Mouse (Mus musculus) ES-CJ7 (cell line): ENCODE measurements around the gene Nav2.

Source experiments
- DNase-seq: peaks from one replicate; pipeline ENCODE4 v3.0.0; 2011; ENCODE audit warnings: low read depth, low spot score

Nav2 gene

GRCm38 (mm10) chr7:49440333-49440969 lies 531.9 kb downstream of the Nav2 start:
- no peak for DNase-seq

- no peak for DNase-seq
Observed at GRCm38 (mm10) chr7:49442174-49442573, 533.7 kb downstream of the Nav2 start.

- peak; percentile 91 for DNase-seq
Observed at GRCm38 (mm10) chr7:49448580-49448979, 540.1 kb downstream of the Nav2 start.

- no peak for DNase-seq
Observed at GRCm38 (mm10) chr7:49450261-49451141, 542.0 kb downstream of the Nav2 start.

DNA sequence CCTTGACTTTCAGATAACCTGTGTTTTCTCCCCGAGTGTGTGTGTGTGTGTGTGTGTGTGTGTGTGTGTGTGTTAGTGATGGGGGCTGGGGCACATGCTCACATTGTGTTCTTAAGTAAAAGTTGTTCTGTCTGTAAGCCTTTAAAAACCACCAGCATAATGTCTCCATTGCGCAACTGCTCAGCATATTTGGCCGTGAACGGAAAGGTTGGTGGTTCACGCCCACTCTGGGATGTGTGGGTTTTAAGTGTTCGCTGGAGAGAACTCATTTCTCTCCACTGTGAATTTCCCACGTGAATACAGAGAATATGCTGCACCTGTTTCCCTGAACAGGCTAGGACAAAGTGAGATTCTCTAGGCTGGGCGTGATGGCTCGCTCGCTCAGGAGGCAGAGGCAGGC lies 542.7 kb downstream of the Nav2 start:
- no peak for DNase-seq

GRCm38 (mm10) chr7:49452274-49452673 lies 543.8 kb downstream of the Nav2 start:
- peak; percentile 65 for DNase-seq

- DNase-seq, result no peak
Observed at GRCm38 (mm10) chr7:49454601-49455000, 546.1 kb downstream of the Nav2 start.

- DNase-seq, result peak; percentile 71
Observed at GRCm38 (mm10) chr7:49456148-49456547, 547.6 kb downstream of the Nav2 start.

GRCm38 (mm10) chr7:49457398-49457797 lies 548.9 kb downstream of the Nav2 start:
- no peak for DNase-seq

GRCm38 (mm10) chr7:49457890-49458289 lies 549.4 kb downstream of the Nav2 start:
- DNase-seq, result no peak

DNA sequence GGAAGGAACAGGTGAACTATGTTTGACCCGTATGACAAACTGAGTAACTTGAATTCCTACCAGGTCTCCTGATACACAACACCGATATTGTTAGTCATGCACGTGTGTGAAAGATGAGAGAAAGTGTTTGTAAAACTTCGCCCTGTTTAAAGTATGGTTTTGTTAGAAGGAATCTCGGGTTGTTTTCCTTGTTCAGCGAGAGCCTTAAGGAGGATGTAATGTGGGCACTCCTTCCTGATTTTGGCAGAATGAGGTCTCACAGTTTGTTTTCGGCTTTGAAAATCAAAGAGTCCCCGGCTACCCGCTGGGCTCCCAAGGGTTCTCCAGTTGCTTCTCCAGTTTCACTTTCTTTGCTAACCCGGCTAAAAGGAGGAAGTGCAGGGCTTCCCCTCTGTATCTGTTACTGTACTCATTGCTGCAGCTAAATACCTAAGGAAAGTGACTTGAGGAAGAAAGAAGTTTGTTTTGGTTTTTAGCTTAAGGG lies 553.9 kb downstream of the Nav2 start:
- DNase-seq, result peak; percentile 64

- peak; percentile 69 for DNase-seq
Observed at GRCm38 (mm10) chr7:49467861-49468260, 559.3 kb downstream of the Nav2 start.

DNA sequence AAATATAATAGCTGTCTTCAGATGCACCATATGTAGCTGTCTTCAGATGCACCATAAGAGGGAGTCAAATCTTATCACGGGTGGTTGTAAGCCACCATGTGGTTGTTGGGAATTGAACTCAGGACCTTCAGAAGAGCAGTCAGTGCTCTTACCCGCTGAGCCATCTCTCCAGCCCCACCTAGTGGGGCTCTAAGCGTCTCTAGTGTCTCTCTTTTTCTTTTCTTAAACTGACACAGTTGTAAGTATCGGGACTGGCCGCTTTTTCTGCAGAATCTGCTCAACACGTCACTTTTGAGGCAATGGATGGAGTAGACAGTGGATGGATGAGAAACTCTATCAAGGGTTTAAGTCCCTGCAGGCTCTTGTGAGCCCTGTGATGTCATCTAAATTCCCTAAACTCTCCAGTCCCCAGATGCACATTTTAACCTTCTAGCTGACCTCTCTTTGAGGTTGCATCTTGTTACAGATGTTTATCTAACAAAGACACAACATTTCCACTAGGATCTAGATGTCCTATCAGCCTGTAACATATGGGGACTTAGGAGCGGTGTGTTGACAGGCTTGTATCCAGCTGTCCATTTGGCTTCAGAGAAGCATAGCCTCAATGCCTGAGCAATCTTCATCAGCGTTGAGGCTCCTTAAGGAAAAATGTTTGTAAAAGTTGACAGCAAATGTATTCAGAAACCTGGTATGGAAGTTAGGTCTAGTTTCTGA lies 560.1 kb downstream of the Nav2 start:
- no peak for DNase-seq

DNA sequence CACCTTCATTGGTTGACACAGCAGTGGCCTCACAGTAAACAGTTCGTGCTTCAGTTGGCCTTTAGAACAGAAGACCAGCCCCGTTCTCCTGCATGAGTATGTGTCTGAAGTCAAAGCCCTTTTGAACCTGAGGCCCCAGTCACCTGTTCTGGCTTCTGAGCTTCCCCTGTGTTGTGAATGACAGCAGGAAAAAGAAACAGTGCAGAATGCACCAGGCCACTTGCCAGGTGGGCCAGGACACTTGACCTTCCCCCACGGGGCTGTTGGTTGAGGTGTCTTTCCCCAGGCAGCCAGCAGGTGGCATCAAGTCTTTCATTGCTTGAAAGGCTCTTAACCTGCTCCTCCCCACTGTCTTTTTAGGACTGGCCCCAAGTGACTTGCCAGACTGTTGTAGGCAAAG lies 562.8 kb downstream of the Nav2 start:
- DNase-seq, result peak; percentile 63

DNA sequence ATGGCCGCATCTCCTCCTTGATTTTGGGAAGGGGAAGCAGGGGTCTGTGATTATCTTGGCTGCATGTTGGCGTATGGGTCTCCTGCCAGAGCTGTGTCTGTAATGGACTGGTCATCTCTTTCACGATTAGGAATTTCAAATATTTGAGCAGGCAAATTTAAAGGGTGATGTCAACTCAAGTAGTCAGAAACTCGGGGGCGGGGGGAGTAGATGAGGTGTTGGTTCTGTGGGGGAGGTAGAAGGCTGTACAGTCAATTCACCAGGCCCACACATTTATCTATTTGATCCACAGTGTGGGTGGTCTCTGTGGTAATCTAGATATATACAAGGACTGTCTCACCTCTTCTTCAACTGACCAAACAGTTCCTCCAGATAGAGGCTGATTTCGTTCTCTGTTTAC lies 566.8 kb downstream of the Nav2 start:
- no peak for DNase-seq

- DNase-seq, result no peak
Observed at GRCm38 (mm10) chr7:49476163-49476562, 567.6 kb downstream of the Nav2 start.

DNA sequence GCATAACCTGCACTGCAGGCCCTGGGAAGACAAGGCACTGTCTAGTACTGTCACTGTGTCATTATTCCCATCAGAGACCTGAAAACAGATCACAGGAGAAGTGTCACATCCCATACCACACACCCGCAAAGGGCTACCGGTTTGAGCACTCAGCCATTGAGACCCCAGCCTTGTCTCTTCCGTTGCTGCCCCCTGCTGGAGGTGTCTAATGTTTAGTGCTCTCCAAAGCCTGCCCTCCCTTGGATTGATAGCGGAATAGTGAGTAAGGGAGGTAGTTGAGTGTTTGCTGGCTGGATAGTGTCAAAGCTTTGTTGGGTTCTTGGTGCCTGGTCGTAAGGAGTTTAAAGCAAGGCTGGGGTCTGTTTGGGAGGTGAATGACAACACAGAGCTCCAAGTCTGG lies 568.1 kb downstream of the Nav2 start:
- DNase-seq, result peak; percentile 54

DNA sequence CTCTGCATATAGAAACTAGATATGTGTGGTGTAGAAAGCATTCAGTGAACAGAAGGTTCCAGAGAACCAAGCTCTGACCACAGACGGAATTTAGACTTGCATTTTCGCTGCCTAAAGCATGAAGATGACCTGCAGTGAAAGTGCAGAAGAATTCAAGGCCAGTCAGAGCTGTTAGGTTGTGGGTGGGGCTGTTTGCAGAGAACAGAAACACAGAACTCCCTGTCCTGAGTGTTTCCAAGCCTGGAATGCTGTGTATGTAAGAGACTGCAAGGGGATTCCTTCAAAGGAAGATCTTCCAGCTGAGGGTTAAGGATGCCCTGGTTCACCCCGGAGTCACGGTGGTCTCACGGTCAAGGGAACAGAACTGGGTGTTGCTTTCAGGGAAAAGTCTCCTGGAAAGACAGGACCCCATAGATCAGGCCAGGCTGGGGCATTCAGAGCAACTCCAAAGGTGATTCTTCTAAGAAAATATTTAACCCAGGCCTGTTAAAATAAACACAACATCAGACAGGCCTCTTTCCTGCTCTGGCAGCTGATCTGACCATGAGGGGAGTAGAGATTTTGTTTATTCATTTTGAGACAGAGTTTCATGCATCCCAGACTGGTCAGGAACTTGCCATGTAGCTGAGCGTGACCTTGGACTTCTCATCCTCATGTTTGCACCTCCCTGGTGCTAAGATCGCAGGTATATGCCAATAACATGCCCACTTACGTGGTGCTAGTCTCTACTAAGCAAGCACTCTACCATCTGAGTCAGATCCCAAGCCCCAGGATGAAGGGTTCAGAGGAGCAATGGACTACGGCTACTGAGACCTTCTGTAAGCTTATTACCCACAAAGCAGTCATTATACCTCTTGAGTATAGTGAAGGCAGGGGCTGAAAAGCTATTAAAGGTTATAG lies 568.8 kb downstream of the Nav2 start:
- no peak for DNase-seq

DNA sequence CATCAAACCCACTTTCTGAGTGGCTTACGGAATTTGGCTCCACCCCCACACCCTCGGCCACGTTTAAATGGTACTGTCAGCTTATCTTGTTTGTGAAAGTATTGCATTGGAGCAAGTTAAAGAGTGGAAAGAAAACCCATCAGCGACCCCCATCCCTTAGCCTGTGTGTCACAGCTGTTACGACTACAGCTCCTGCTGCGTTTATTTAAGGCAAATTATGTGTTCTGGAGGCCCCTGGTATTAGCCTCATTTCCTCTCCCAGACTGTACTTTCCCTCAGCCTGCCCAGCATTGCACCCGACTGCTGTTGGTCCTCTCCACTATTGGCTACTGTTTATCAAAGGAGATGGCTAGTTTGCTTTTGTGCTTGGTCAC lies 569.4 kb downstream of the Nav2 start:
- DNase-seq, result no peak

GRCm38 (mm10) chr7:49478886-49479285 lies 570.4 kb downstream of the Nav2 start:
- no peak for DNase-seq

DNA sequence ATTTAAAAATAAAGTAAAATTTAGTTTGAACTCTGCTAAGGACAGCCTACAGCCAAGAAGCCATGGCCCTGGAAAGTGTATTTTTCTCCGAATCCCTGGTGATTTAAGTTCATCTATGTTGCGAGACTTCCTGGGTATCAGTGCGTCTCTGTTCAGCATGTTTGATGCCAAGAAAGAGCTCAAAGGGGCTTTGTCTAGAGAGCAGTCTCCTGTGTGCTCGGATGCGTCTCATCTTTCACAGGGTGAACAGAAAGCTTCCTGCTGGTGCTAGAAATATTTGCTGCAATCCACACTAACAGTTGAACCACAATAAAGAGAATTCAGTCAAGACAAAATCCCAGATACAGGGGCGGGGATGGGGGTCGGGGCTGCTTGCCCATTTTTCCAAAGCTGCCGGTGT lies 572.4 kb downstream of the Nav2 start:
- DNase-seq, result no peak
